Mouse (Mus musculus): Measurements from ENCODE around the gene Lgals2.

DNA sequence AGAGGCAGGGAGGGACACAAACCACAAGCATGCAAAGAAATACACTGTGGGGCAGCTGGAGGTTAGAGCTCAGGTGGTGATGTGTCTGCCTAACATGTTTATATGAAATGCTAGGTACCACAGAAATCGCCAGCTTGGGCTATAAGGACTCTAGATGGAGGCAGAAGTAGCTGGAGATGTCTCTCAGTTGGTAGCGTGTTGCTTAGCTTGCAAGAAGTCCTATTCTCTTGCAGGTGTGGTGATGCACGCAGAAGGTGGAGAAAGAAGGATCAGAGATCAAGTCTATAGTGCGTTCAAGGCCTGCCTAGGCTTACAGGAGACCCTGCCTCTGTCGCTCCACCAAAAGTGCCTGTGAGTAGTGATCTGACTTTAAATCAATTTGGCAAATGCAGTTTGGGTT lies 20.2 kb upstream of the Lgals2 start:
- TF ChIP-seq GATA1 (IDR thresholded peaks at IDR 0.05; ENCODE audit: borderline replicate concordance, low read length) (no peak), CTCF (IDR thresholded peaks at IDR 0.05; ENCODE audit: low read depth, low read length) (no peak)

Data from G1E (cell line).